Mouse (Mus musculus) cerebellum, postnatal 10 days (tissue): ENCODE results near the gene Tm7sf3.

Source experiments
- DNase-seq, 2 experiments: peaks; one replicate each; pipeline ENCODE4 v3.0.0; 2021; ENCODE audit warnings: mixed read lengths in 2 of 2

The Tm7sf3 gene

DNA sequence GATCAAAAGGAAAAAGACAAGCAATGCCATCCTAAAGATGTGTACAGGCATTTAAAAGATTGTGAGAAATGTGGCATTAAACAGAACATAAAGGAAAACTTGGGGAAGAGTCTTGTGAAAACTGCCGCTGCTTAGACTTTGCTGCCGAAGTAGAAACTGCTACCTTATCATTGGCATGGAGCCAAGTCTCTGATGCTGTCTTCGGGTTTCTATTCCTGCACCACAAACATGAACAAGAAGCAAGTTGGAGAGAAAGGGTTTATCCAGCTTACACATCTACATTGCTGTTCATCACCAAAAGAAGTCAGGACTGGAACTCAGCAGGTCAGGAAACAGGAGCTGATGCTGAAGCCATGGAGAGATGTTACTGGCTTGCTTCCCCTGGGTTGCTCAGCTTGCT, 10.6 kb upstream of the Tm7sf3 start:
- DNase-seq, result peak in 1 of 2 experiments; percentile 16

DNA sequence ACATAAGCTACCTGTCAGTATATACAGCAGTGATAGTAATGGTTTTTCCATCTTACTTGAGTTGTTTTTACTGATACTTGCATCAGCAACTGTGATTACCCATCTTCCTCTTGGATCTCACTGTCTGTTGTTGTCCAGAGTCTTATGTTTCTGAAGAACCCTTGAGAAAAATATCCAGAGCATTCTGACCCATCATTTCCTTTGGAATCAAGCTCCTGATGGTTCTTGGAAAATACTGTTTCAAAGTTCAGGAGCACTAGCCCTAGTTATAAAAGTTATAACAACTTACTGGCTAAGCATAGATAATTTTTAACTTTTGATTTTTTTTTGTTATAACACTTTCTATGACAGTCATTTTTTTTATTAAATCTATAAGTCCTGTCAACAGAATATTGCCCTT, 8.8 kb upstream of the Tm7sf3 start:
- no peak for DNase-seq

GRCm38 (mm10) chr6:146650013-146650412, 7.4 kb upstream of the Tm7sf3 start:
- no peak for DNase-seq

- peak in 1 of 2 experiments; percentile 17 for DNase-seq
Measured at GRCm38 (mm10) chr6:146643184-146643570, 553 bp upstream of the Tm7sf3 start.

- DNase-seq, result no peak
Measured at GRCm38 (mm10) chr6:146641621-146642210, 908 bp downstream of the Tm7sf3 start.

DNA sequence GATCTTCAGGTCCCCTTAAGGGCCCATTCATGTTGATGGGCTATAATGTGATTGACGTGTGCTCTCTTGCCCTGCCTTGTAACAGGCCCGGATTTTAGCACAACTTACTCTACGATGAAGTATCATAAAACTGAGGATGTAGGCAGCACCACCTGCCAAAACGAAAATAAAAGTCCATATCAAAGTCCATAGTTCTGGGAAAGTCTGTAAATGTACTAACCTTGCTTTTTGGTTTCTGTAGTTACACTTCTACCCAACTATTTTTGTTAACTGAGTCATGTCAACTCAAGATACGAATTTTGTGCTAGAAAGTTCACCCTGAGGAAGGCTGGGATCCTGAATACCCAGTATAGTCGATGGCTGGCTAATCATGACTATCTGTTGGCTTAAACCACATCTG, 1.6 kb downstream of the Tm7sf3 start:
- no peak for DNase-seq

GRCm38 (mm10) chr6:146640068-146640965, 2.3 kb downstream of the Tm7sf3 start:
- no peak for DNase-seq

DNA sequence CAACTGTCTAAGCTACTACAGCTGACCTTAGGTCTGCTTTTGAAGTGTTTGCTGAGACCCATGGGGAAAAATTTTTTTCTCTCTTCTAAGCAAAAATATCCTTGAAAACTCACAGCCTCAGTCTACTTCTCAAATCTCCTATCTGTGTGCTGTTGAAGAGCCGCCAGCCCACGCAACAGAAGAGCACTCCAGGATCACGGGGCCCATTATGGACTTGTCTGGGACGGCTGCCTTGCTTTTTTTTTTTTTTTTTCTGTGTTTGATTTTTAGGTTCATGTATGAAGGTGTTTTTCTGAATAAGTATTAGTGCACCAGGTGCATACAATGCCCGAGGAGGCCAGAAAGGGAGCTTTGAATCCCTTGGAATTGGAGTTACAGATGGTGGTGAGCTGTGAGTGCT, 6.1 kb downstream of the Tm7sf3 start:
- no peak for DNase-seq

DNA sequence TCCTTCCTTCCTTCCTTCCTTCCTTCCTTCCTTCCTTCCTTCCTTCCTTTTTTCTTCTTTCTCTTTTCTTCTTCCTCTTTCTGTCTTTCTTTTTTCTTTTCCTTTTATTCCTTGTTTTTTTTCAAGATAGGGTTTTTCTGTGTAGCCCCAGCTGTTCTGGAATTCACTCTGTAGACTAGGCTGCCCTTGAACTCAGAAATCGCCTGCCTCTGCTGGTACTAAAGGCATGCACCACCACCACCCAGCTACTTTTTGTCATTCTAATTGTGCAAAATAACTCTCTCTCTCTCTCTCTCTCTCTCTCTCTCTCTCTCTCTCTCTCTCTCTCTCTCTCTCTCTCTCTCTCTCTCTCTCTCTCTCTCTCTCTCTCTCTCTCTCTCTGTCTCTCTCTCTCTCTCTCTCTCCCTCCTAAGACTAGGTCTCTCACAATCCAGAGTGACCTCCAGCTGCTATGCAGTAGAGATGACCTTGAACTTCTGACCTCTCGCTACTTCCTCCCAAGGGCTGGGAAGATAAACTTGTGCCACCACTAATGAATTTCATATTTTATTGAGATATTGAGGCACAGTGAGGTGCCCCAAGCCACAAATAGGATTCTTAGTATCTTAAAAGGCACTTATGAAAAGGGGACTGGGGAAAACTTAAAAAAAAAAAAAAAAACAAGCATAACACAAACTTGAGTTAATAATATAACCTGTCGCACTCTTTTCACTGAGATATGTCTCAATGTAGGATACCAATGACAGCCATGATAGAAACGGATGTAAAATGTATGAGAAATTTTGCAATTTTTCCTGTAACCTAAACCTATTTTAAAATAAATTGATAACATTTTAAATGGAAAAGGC, 7.6 kb downstream of the Tm7sf3 start:
- DNase-seq, result no peak

DNA sequence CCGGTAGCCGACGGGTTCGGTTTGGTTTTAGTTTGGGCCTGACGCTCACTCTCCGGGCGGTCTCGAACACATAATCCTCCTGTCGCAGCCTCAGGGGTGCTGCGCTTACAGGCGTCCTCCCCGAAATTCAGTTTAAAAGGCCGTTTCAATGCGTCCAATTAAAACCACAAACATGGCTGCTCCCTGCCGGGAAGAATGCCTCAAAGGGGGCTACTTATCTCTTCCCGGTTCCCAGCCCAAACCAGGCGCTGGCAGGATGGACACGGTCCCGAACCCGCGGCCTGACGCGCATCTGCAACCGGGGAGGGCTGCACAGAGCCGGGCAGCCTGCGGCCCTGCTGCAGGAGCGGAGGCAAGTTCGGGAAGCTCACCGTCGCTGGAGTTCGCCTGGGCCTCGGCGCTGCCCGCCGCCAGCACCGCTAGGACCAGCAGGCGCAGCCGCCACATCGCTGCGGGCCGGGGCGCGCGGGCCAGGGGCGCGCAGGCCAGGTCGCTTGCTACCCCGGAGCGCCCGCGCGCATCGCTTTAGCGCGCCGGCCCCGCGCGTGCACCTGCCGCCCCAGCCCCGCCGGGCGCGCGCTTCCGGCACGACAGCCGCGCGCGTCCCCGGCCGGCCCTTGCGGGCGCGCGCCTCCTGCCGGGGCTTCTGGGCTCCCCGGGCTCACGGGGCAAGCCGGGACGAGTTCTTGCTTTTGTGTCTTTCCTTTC, 8.5 kb downstream of the Tm7sf3 start:
- DNase-seq, result peak; percentile 82 to 88

GRCm38 (mm10) chr6:146633629-146634014, 9.0 kb downstream of the Tm7sf3 start:
- peak; percentile 50 for DNase-seq

GRCm38 (mm10) chr6:146633097-146633496, 9.5 kb downstream of the Tm7sf3 start:
- DNase-seq, result peak; percentile 30 to 33

GRCm38 (mm10) chr6:146632403-146632802, 10.2 kb downstream of the Tm7sf3 start:
- DNase-seq, result no peak

DNA sequence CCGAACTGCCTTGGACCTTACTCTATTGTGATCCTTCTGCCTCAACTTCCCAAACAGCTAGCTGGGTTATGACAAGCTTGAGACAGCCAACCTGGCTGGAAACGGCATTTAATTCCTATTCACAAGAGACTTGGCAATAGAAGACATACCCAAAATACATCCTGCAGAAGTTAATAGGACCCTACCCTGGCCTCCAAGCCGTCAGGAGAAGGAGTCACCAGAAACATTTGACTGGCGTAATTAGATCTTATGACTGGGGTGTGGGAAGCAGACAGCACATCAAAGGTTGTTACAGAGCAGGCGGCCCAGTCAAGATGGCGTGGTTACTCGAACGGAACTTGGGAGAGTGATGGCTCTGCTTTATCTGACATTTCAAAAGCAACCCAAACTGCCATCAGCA, 10.8 kb downstream of the Tm7sf3 start:
- DNase-seq, result no peak

DNA sequence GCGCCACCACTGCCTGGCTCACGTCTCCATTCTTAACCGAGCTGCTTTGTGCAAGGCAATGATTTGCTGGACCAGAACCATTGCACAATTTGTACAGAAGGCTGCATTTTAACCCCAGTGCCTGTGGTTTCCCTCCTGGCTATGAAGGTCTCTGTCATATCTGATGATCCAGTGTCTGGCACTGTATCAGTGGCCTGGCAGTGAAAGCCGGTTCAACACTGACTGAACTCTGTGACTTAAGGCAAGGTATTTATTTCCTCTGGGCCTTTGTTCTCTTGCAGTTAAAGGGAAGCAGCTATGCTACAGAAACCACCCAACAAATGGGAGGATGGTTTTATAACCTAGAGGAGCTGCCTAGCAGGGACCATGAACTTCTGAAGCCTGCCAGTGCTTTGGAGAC, 11.7 kb downstream of the Tm7sf3 start:
- DNase-seq, result no peak

- DNase-seq, result no peak
Measured at GRCm38 (mm10) chr6:146629781-146630756, 12.6 kb downstream of the Tm7sf3 start.

- DNase-seq, result no peak
Measured at GRCm38 (mm10) chr6:146628123-146628522, 14.5 kb downstream of the Tm7sf3 start.

- no peak for DNase-seq
Measured at GRCm38 (mm10) chr6:146616670-146617069, 26.0 kb downstream of the Tm7sf3 start.

DNA sequence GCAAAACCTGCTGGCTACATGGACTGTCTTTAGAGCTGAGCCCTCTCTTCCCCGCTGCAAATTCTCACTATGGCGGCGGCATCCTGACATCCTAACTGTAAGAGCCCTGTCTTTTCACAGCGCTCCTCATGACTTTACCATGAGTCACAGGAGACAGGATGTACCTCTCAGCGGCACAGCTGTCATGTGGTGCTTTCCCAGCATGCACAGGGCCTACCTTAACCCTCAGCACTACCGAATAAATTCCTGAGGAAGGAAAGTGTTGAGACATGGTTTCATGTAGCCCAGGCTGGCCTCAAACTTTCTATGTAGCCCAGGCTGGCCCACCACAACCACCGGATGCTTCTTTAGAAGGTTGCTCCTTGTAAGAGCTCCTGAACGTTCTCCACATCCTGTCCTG, 26.7 kb downstream of the Tm7sf3 start:
- DNase-seq, result no peak

GRCm38 (mm10) chr6:146614541-146614940, 28.1 kb downstream of the Tm7sf3 start:
- DNase-seq, result no peak

DNA sequence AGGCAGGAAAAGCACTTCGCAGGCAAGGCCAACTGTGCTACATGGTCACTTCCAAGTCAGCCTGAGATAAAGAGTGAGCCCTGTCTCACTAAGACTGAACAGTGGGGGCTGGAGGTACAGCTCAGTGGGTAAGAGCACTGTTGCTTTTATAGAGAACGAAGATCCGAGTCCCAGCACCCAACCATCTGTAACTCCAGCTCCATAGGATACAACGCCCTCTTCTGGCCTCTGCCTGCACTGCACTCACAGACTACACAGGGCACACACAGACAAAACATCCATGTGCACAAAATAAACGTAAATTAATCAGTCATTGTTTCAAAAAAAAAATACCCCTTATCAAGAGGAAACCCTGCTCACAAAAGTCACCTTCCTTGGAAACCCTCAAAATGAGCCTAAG, 28.7 kb downstream of the Tm7sf3 start:
- DNase-seq, result no peak

- DNase-seq, result no peak
Measured at GRCm38 (mm10) chr6:146612736-146613135, 29.9 kb downstream of the Tm7sf3 start.
